Mouse (Mus musculus) stomach, embryonic 15.5 days (tissue): ENCODE measurements around the gene Gcnt1. TPM values are rescaled to one million over a fixed set of nuclear protein-coding genes. Genes with fewer than 3 reads are reported as not detected.

Source experiments
- ATAC-seq: fragments of 200-750 bp; cut with Nextera tagmentation; 2 replicates; pipeline ENCODE4 v1.8.0; 2017; ENCODE audit warnings: low read depth, moderate number of reproducible peaks, moderate TSS enrichment; ENCODE audit not compliant: insufficient read depth, low FRiP score
- H3K27ac ChIP-seq: fragments of 300-500 bp; sonication (generic); 2 replicates; pipeline ENCODE4 v1.5.1; 2015; ENCODE audit warnings: mild to moderate bottlenecking, inconsistent platforms
- H3K27me3 ChIP-seq: fragments of 300-500 bp; sonication (generic); replicated peaks from 2 replicates; pipeline ENCODE4 v1.6.1; 2015; ENCODE audit warnings: inconsistent platforms
- H3K36me3 ChIP-seq: fragments of 300-500 bp; sonication (generic); 2 replicates; pipeline ENCODE4 v1.6.1; 2015; ENCODE audit warnings: inconsistent platforms
- H3K4me1 ChIP-seq: fragments of 300-500 bp; sonication (generic); 2 replicates; pipeline ENCODE4 v1.6.1; 2015; ENCODE audit warnings: inconsistent platforms
- H3K4me2 ChIP-seq: fragments of 300-500 bp; sonication (generic); 2 replicates; pipeline ENCODE4 v1.6.1; 2015; ENCODE audit warnings: mild to moderate bottlenecking, inconsistent platforms
- H3K4me3 ChIP-seq: fragments of 300-500 bp; sonication (generic); replicated peaks from 2 replicates; pipeline ENCODE4 v1.5.1; 2015; ENCODE audit warnings: inconsistent platforms
- H3K9ac ChIP-seq: fragments of 300-500 bp; sonication (generic); 2 replicates; pipeline ENCODE4 v1.6.1; 2015; ENCODE audit warnings: inconsistent platforms
- H3K9me3 ChIP-seq: fragments of 300-500 bp; sonication (generic); 2 replicates; pipeline ENCODE4 v1.6.1; 2016; ENCODE audit warnings: inconsistent platforms
- WGBS: fragments of 180-500 bp; shearing (Covaris S2); methylation state at CpG from one replicate; pipeline ENCODE4 v1.1.7; 2015; 5-methylcytosine and 5-hydroxymethylcytosine counted together
- polyA plus RNA-seq: library from polyadenylated mRNA; unstranded; fragments of >200 nt; fragmentation: Nextera tagmentation; extraction: Ambion mirVana; gene quantifications from 2 replicates; pipeline ENCODE4 v1.2.1, GENCODE M21; 2015

Gene Gcnt1
- polyA plus RNA-seq, 1 experiment from 2014 or later = 7.4 TPM

DNA sequence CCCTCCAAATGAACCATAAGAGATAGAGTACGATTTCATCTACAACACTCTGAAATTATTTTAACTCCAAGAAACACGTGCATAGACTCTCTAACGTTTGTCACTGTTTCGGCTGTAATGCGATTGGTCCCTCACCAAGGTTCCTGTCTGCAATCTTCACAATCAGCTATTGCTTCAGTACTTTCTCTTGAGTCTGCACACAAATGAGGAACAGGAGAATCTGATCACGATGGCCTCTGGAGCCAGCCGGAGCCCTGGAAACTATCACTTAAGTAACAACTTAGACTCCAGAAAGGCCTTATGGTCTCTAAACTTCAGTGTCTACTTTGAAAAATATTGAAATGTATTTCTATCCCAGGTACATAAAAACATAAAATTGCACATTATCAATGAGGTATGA, 27.8 kb downstream of the Gcnt1 start:
- Histone ChIP-seq H3K27me3 (no peaks in the 10 kb centered on the region), H3K4me2 (no peak overlapping the region), H3K9me3 (no peaks in the 10 kb centered on the region), H3K4me1 (no peaks in the 10 kb centered on the region), H3K9ac (no peak overlapping the region), H3K27ac (no peak overlapping the region), H3K36me3 (no peaks in the 10 kb centered on the region), H3K4me3 (no peak overlapping the region)
- no peak for ATAC-seq
- WGBS = 83% methylated on average over 7 of the region's 7 CpGs

DNA sequence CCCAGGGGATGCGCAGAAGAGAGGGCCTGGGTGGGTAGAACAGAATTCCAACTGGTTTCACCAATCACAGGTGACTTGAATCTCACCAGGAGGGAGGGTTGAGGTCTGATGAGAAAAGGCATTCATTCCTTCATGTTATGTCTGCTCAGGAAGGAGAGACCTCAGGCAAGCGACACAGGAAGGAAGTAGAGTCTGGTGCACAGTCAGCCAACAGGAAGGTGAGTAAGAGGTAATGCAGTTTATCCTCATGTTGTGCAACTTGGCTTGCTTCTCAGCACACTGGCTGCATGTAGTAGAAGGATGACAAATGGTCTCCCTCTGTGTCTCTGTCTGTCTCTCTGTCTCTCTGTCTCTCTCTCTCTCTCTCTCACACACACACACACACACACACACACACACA, 33.1 kb downstream of the Gcnt1 start:
- 87% methylated on average over 2 of the region's 2 CpGs for WGBS
- no peak overlapping the region for H3K9ac ChIP-seq
- H3K9me3 ChIP-seq = no peaks in the 10 kb centered on the region
- no peak overlapping the region for H3K4me3 ChIP-seq
- no peaks in the 10 kb centered on the region for H3K36me3 ChIP-seq
- ATAC-seq = no peak
- H3K4me2 ChIP-seq = no peak overlapping the region
- no peaks in the 10 kb centered on the region for H3K27me3 ChIP-seq
- H3K27ac ChIP-seq = no peak overlapping the region
- peaks cover 15% of the 10 kb centered on the region; the same call in 1 of the 2 replicates for H3K4me1 ChIP-seq

DNA sequence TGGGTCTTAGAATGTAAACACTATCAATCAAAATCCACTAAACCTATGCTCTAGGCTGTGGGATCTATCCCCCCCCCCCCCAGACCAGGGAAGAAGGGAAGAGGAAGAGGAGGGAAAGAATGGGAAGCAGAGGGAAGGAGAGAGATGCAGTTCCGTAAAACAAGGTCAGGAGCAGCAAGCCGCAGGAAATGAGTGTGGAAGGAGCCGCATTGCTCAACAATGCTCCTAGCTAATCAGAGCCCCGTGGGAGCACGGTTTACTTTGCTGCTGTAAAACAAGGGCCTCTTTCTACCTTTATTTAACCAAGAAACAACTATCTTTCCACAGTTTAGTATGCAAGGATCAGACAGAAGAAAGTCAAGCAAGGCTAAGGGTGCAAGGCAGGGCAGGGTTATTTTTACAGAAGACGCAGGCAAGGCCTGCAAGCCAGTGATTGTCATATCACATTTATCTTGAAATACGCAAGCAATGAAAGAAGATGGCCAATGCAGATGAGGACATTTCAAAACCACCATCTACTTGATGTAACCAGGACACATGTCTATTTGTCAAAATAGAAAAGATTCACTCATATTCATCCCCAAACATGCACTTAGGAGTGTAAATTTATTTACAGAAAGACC, 35.5 kb downstream of the Gcnt1 start:
- H3K9ac ChIP-seq = no peak overlapping the region
- no peaks in the 10 kb centered on the region for H3K9me3 ChIP-seq
- H3K27ac ChIP-seq = no peak overlapping the region
- ATAC-seq = 0 out of 2 replicates have a peak, but pooled peaks have one; percentile 14
- 30% methylated on average over 7 of the region's 7 CpGs for WGBS
- H3K36me3 ChIP-seq = no peaks in the 10 kb centered on the region
- H3K4me1 ChIP-seq = peaks cover 16% of the 10 kb centered on the region; the same call in 1 of the 2 replicates
- H3K27me3 ChIP-seq = no peaks in the 10 kb centered on the region
- no peak overlapping the region for H3K4me2 ChIP-seq
- no peak overlapping the region for H3K4me3 ChIP-seq

DNA sequence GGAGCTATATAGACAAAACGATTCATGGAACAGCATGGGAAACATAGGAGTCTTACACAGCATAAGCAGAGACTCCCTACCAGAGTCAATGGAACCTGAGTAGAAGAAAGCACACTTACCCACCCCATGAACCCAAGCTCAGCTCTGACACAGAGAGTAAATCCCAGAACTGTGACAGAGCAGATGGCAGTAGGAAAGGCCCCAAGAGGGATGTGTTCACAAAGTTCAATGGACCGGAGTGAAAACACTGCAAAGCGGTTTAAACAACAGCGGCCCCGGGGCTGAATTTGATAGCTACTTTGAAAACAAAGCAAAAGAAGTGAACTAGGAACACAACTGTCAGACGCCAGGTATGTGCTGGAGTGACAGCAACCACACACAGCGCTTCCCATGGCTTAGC, 36.0 kb downstream of the Gcnt1 start:
- Histone ChIP-seq H3K4me3 (no peak overlapping the region), H3K4me2 (no peak overlapping the region), H3K9ac (no peak overlapping the region), H3K27me3 (no peaks in the 10 kb centered on the region), H3K9me3 (no peaks in the 10 kb centered on the region), H3K27ac (no peak overlapping the region), H3K4me1 (peaks cover 16% of the 10 kb centered on the region; the same call in 1 of the 2 replicates), H3K36me3 (no peaks in the 10 kb centered on the region)
- ATAC-seq = no peak
- 37% methylated on average over 7 of the region's 7 CpGs for WGBS

DNA sequence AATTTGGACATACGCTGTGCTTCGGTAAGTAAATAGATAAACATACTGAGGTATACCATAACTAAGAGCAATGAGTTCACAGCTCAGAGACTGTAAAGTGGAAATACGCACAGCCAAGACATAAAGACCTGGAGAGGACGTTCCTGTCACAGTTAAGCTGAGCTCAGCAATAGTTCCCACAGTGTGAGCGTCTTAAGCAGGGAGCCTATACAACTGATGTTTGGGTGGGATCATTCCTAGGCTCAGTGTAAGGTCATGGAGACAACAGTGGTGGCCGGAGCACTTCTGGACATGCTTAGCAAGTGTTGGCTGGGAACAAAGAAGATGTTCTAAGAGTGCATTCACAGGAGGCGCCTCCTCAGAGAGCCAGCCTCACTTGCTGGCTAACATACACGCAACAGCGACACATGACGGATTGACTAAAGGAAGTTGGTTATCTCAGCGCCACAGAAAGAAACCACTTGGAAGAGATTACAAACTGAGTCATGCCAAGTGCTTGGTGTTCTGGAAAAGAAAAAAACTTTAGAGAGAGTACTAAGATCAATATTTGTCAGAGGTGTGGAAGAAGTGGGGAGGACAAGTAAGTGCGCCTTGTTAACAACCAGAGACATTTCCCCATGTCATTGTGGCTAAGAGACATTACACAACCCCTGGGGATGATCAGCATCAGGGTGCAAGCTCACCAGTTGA, 37.9 kb downstream of the Gcnt1 start:
- H3K4me2 ChIP-seq = peak overlapping the region; percentile 19; the same call in 1 of the 2 replicates
- no peaks in the 10 kb centered on the region for H3K36me3 ChIP-seq
- no peaks in the 10 kb centered on the region for H3K27me3 ChIP-seq
- no peak overlapping the region for H3K4me3 ChIP-seq
- peak; percentile 83 for ATAC-seq
- 60% methylated on average over 12 of the region's 12 CpGs for WGBS
- peak overlapping the region; percentile 45 for H3K27ac ChIP-seq
- H3K9me3 ChIP-seq = no peaks in the 10 kb centered on the region
- H3K9ac ChIP-seq = no peak overlapping the region
- H3K4me1 ChIP-seq = peaks cover 16% of the 10 kb centered on the region; the same call in 1 of the 2 replicates

DNA sequence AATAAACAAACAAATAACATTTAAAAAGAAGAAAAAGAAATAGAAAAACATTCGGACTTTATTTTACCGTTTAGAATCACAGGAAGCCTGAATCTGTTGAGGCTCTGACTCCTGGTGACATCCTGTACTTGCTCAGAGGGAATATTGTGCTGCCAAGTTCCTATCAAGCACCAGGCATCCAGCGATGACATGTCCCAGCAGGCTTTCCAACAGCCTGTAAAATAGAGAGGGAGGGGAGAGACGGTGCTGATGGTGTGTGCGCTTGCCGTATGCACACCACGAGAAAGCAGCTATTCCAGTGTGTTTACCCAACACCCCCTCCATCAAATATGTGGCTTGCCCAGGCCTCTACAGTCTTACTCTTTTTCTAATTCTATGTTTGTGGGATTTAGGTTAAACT, 39.6 kb downstream of the Gcnt1 start:
- Histone ChIP-seq H3K27me3 (no peaks in the 10 kb centered on the region), H3K27ac (peak overlapping the region; percentile 54; the same call in 1 of the 2 replicates), H3K9me3 (no peaks in the 10 kb centered on the region), H3K4me3 (no peak overlapping the region), H3K4me2 (no peak overlapping the region), H3K4me1 (peaks cover 16% of the 10 kb centered on the region; the same call in 1 of the 2 replicates), H3K9ac (no peak overlapping the region), H3K36me3 (no peaks in the 10 kb centered on the region)
- 30% methylated on average over 7 of the region's 7 CpGs for WGBS
- ATAC-seq = peak; percentile 35; the same call in 1 of the 2 replicates

DNA sequence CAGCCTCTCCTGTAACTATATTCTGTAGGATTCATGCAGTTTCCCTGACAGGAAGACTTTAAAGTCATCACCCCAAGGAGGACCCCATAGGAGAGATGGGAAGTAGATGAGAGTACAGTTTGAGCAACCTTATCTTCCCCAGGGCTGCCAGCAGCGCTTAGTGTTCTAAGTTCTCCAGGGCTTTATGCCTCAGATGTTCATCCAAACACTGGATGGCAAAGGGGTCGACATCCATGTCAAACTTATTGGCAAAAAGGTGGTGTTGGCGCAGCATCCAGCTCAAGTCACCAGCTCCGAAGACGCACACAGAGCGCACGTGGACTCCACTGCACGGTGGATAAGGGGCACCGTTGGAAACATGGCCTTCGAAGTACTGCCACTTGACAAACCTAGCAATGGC, 43.7 kb downstream of the Gcnt1 start:
- no peak for ATAC-seq

DNA sequence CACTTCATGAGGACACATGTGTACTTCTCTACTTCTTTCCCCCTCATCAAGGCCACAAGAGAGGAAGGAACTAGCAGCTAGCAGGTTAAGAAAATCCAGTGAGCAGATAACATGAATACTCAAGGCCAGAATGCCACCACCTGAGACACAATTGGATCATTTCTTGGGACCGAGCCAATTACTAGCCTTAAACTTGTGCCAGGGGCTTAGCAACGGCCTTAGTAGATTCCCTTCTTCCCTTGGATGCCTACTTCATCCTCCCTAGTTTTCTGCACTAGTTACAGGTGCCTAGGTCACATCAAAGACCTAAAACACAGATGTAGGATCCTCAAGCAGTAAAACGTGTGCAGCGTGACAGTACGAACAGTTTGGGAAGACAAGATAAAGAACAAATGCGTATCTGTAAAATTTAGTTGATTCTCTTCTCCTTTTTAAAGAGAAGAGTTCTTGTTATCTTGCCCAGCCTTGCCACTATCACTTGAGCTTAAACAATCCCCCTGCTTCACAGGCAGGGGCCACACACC, 44.7 kb downstream of the Gcnt1 start:
- H3K27ac ChIP-seq = no peak overlapping the region
- H3K27me3 ChIP-seq = no peaks in the 10 kb centered on the region
- H3K9me3 ChIP-seq = no peaks in the 10 kb centered on the region
- 82% methylated on average over 6 of the region's 6 CpGs for WGBS
- no peak overlapping the region for H3K4me2 ChIP-seq
- no peak overlapping the region for H3K4me3 ChIP-seq
- no peak overlapping the region for H3K9ac ChIP-seq
- ATAC-seq = no peak
- no peaks in the 10 kb centered on the region for H3K4me1 ChIP-seq
- no peaks in the 10 kb centered on the region for H3K36me3 ChIP-seq

More for the DNA sequence above, 43.7 kb downstream of the Gcnt1 start:
- Histone ChIP-seq H3K9me3 (no peaks in the 10 kb centered on the region), H3K9ac (no peak overlapping the region), H3K27ac (no peak overlapping the region), H3K27me3 (no peaks in the 10 kb centered on the region), H3K4me1 (no peaks in the 10 kb centered on the region), H3K4me3 (no peak overlapping the region), H3K4me2 (no peak overlapping the region), H3K36me3 (no peaks in the 10 kb centered on the region)
- 97% methylated on average over 10 of the region's 10 CpGs for WGBS

DNA sequence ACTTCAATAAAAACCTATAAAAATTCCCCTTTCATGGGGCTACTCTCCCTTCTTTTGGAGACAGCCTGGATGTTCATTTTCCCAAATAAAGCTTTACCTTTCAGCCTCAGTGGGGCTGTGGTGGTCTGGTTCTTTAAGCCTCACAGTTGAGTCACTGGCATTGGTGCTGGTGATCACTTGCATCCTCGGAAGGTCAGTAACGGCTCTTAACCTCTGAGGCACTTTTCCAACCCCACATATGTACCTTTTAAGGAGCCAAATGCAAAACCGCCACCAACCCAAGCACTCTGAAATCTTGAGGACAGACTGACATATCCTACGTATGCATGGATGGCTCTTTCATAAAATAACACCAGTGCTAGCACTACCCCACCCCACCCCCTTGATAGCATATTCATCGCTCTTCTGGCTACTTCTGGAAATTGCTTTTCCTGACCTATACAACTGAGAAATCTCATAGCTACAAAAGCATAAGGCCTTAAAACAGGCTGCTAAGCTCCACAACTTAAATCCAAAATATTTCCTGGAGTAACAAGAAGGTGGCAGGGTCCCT, 48.9 kb downstream of the Gcnt1 start:
- Histone ChIP-seq H3K9me3 (no peaks in the 10 kb centered on the region), H3K27me3 (no peaks in the 10 kb centered on the region), H3K9ac (no peak overlapping the region), H3K36me3 (no peaks in the 10 kb centered on the region), H3K4me2 (no peak overlapping the region), H3K4me1 (no peaks in the 10 kb centered on the region), H3K4me3 (no peak overlapping the region), H3K27ac (no peak overlapping the region)
- 73% methylated on average over 5 of the region's 5 CpGs for WGBS
- peak; percentile 32; the same call in 1 of the 2 replicates for ATAC-seq

DNA sequence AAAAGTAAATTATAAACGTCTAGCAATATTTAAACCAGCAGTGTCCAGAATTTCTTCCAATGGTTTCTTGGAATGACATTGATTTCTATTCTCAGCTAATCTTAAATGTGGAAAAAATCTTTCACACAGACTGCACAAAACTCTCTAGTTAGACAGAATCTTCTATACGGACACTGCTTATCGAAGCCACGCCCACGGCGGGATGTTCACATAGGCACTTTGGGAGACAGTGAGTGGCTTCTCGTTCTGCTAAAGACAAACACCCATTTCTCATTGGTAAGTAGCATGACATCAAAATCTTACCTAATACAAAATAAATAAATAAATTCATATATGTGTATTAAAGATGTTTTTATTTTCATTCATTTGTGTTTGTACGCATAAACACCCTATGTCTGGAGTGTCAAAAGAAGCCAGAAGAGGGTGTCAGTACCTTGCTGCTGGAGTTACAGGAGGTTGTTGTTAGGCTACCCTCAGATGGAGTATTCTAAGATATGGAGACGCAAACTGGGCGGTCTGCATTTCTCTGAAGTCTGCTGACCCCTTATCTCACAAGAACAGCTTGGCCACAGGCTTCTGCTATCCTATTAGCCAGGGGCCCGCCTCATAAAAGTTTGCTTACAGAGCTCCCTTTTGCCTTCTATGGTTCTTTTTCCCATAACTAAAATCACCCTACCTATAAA, 49.5 kb downstream of the Gcnt1 start:
- 83% methylated on average over 11 of the region's 11 CpGs for WGBS
- Histone ChIP-seq H3K4me3 (no peak overlapping the region), H3K36me3 (no peaks in the 10 kb centered on the region), H3K27me3 (no peaks in the 10 kb centered on the region), H3K4me1 (no peaks in the 10 kb centered on the region), H3K9me3 (no peaks in the 10 kb centered on the region), H3K4me2 (no peak overlapping the region), H3K27ac (no peak overlapping the region), H3K9ac (no peak overlapping the region)
- ATAC-seq = peak; percentile 97

DNA sequence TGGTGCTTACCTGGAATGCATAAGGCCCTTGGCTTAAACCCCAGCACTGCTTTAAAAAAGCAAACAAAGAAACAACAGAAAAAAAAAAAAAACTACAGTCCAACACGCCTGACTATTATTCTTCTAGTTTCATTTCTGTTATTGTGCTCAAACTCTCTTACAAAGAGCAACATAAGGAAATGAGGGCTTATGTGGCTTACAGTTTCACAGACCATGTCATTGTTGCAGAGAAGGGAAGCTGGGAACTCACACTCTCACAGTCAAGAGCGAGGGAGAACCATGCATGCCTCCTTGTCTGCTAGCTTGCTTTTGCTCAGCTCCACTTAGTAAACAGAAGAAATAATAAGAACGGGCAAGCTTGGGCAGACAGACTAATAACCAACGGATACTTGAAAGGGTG, 52.9 kb downstream of the Gcnt1 start:
- Histone ChIP-seq H3K4me2 (no peak overlapping the region), H3K27ac (no peak overlapping the region), H3K9ac (no peak overlapping the region), H3K36me3 (no peaks in the 10 kb centered on the region), H3K27me3 (no peaks in the 10 kb centered on the region), H3K4me3 (no peak overlapping the region), H3K4me1 (no peaks in the 10 kb centered on the region), H3K9me3 (no peaks in the 10 kb centered on the region)
- 69% methylated on average over 4 of the region's 4 CpGs for WGBS
- no peak for ATAC-seq

DNA sequence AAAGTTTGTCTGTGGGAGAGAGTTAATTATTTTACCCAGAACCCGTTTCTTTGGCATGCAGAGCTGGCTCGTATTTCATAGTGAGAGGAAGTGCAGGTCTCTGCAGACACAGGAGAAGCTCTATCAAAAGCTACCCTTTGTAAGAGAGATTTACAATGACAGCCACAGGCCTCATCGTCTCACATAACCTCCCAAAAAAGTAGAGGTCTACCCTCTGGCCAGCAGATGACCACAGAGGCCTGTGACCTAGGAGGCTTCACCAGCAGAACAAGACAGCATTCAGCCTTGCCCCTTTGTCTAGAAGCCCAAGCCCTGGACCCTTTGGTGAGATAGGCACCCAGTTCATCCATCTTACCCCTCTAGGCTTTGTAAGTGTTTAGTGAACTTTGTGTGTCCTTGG, 53.9 kb downstream of the Gcnt1 start:
- no peaks in the 10 kb centered on the region for H3K4me1 ChIP-seq
- no peak overlapping the region for H3K9ac ChIP-seq
- H3K9me3 ChIP-seq = no peaks in the 10 kb centered on the region
- H3K27me3 ChIP-seq = no peaks in the 10 kb centered on the region
- H3K36me3 ChIP-seq = no peaks in the 10 kb centered on the region
- WGBS = 20% methylated on average over 3 of the region's 3 CpGs
- no peak for ATAC-seq
- no peak overlapping the region for H3K4me2 ChIP-seq
- no peak overlapping the region for H3K4me3 ChIP-seq
- no peak overlapping the region for H3K27ac ChIP-seq
